ENCODE assay signal across 8 mouse cellular contexts in genomic region chr13:49178839-49179585, GRCm38 (mm10). TPM values are rescaled to one million over a fixed set of nuclear protein-coding genes. Genes with fewer than 3 reads are reported as not detected.
A peak's percentile ranks its signal among the peaks of the same experiment; 100 is the strongest.
DNase-seq lines count a peak whose midpoint lies in the region; ATAC-seq and TF ChIP-seq lines count a peak whose summit lies in the region.

No protein-coding gene starts in this region.

- no peaks in the 10 kb centered on the region for H3K9me3 ChIP-seq in heart, embryonic 13.5 days
- no peaks in the 10 kb centered on the region for H3K9me3 ChIP-seq in lung, postnatal 0 days (ENCODE audit: low read length)
- no peaks in the 10 kb centered on the region for H3K9me3 ChIP-seq in stomach, embryonic 15.5 days

- H3K27ac ChIP-seq in heart, embryonic 13.5 days (replicated peaks) = peak overlapping the region; percentile 84
- H3K27ac ChIP-seq in lung, postnatal 0 days (ENCODE audit: low read length) = no peak overlapping the region
- H3K27ac ChIP-seq in stomach, embryonic 15.5 days = no peak overlapping the region

- no peak for TF ChIP-seq CTCF in lung, postnatal 0 days (IDR thresholded peaks at IDR 0.05)

- peak overlapping the region; percentile 55 for H3K9ac ChIP-seq in heart, embryonic 13.5 days
- H3K9ac ChIP-seq in lung, postnatal 0 days (replicated peaks; ENCODE audit: low read depth) = no peak overlapping the region
- H3K9ac ChIP-seq in stomach, embryonic 15.5 days = no peak overlapping the region

- peak; percentile 76 for TF ChIP-seq EP300 in lung, postnatal 0 days (IDR thresholded peaks at IDR 0.05)

- DNase-seq in layer of hippocampus, adult 11-12 months (ENCODE audit: low spot score) = peak; percentile 84
- no peak for DNase-seq in layer of hippocampus, adult 9-10 months (ENCODE audit: low spot score)
- DNase-seq in fibroblast of lung, adult 2 months (ENCODE audit: low read depth) = peak; percentile 76
- DNase-seq in layer of hippocampus, adult 18-20 months (ENCODE audit: low spot score in 2 of 2) = peak; percentile 46 to 70
- peak; percentile 76 for DNase-seq in lung, postnatal 0 days (ENCODE audit: low spot score)
- DNase-seq in T-cell, adult 2 months (ENCODE audit: low spot score) = no peak

- no peak overlapping the region for H3K4me2 ChIP-seq in heart, embryonic 13.5 days
- no peak overlapping the region for H3K4me2 ChIP-seq in lung, postnatal 0 days (replicated peaks; ENCODE audit: low read depth, low read length)
- no peak overlapping the region for H3K4me2 ChIP-seq in stomach, embryonic 15.5 days

- no peaks in the 10 kb centered on the region; the same call in 1 of the 2 replicates for H3K27me3 ChIP-seq in heart, embryonic 13.5 days (replicated peaks)
- H3K27me3 ChIP-seq in lung, postnatal 0 days (replicated peaks; ENCODE audit: insufficient read depth, low read length) = no peaks in the 10 kb centered on the region
- H3K27me3 ChIP-seq in stomach, embryonic 15.5 days (replicated peaks) = no peaks in the 10 kb centered on the region

- ATAC-seq in heart, embryonic 13.5 days (ENCODE audit: extremely low read depth, insufficient number of reproducible peaks, low FRiP score, low TSS enrichment) = peak; percentile 62; the same call in 1 of the 2 replicates
- ATAC-seq in lung, postnatal 0 days = peak; percentile 90
- ATAC-seq in stomach, embryonic 15.5 days (ENCODE audit: insufficient read depth, low FRiP score, low read depth) = peak; percentile 48; the same call in 1 of the 2 replicates

- WGBS in heart, embryonic 13.5 days = 51% methylated on average over 19 of the region's 19 CpGs
- 42% methylated on average over 18 of the region's 19 CpGs for WGBS in lung, postnatal 0 days
- WGBS in stomach, embryonic 15.5 days = 68% methylated on average over 19 of the region's 19 CpGs

- H3K4me3 ChIP-seq in heart, embryonic 13.5 days = no peak overlapping the region
- H3K4me3 ChIP-seq in lung, postnatal 0 days (ENCODE audit: low read depth, low read length) = no peak overlapping the region
- H3K4me3 ChIP-seq in stomach, embryonic 15.5 days (replicated peaks) = no peak overlapping the region

- H3K4me1 ChIP-seq in heart, embryonic 13.5 days = peaks cover 43% of the 10 kb centered on the region
- no peaks in the 10 kb centered on the region for H3K4me1 ChIP-seq in lung, postnatal 0 days (ENCODE audit: insufficient read depth, low read depth, low read length)
- peaks cover 18% of the 10 kb centered on the region for H3K4me1 ChIP-seq in stomach, embryonic 15.5 days

- no peaks in the 10 kb centered on the region for H3K36me3 ChIP-seq in heart, embryonic 13.5 days
- H3K36me3 ChIP-seq in lung, postnatal 0 days (ENCODE audit: insufficient read depth, low read length) = no peaks in the 10 kb centered on the region
- no peaks in the 10 kb centered on the region for H3K36me3 ChIP-seq in stomach, embryonic 15.5 days

RNA-seq across cellular contexts. Expression of gene Ninj1, which starts 8.3 kb away (rescaled TPM):
- polyA plus RNA-seq in heart, embryonic 13.5 days (2015; fragmentation: Nextera tagmentation; extraction: Ambion mirVana) = 61.2 and 65.2 TPM in 2 replicates
- total RNA-seq in layer of hippocampus, adult 18-20 months (2021) = 10 to 100 TPM; 19.5 to 19.9 TPM
- polyA plus RNA-seq in lung, postnatal 0 days (2015; fragmentation: Nextera tagmentation; extraction: Ambion mirVana) = 66.3 and 72.0 TPM in 2 replicates
- 52.5 and 54.3 TPM in 2 replicates for polyA plus RNA-seq in stomach, embryonic 15.5 days (2015; fragmentation: Nextera tagmentation; extraction: Ambion mirVana)

RNA-seq across cellular contexts. Expression of gene Wnk2, which starts 31.2 kb away (rescaled TPM):
- polyA plus RNA-seq in heart, embryonic 13.5 days (2015; fragmentation: Nextera tagmentation; extraction: Ambion mirVana) = 0.98 and 1.5 TPM in 2 replicates
- 100 to 1,000 TPM; 100 to 103 TPM for total RNA-seq in layer of hippocampus, adult 18-20 months (2021)
- polyA plus RNA-seq in lung, postnatal 0 days (2015; fragmentation: Nextera tagmentation; extraction: Ambion mirVana) = 0.36 and 0.39 TPM in 2 replicates
- polyA plus RNA-seq in stomach, embryonic 15.5 days (2015; fragmentation: Nextera tagmentation; extraction: Ambion mirVana) = 3.3 and 3.8 TPM in 2 replicates

RNA-seq across cellular contexts. Expression of gene Card19, which starts 36.8 kb away (rescaled TPM):
- 89.0 and 91.2 TPM in 2 replicates for polyA plus RNA-seq in heart, embryonic 13.5 days (2015; fragmentation: Nextera tagmentation; extraction: Ambion mirVana)
- total RNA-seq in layer of hippocampus, adult 18-20 months (2021) = 10 to 100 TPM; 11.8 to 13.0 TPM
- polyA plus RNA-seq in lung, postnatal 0 days (2015; fragmentation: Nextera tagmentation; extraction: Ambion mirVana) = 90.4 and 112 TPM in 2 replicates
- 50.5 and 52.4 TPM in 2 replicates for polyA plus RNA-seq in stomach, embryonic 15.5 days (2015; fragmentation: Nextera tagmentation; extraction: Ambion mirVana)

Comparison
In these comparisons a context has a peak if more than half of its experiments do, and no peak if none do; other contexts are left out.
1. DNase-seq: peak in layer of hippocampus, adult 11-12 months (single experiment), fibroblast of lung, adult 2 months (single experiment), layer of hippocampus, adult 18-20 months (2 of 2) and lung, postnatal 0 days (single experiment); none in layer of hippocampus, adult 9-10 months (single experiment) and T-cell, adult 2 months (single experiment).
2. Peak in every context shown above with its lines, with median percentiles within 50 percentile points of each other: ATAC-seq.